8 mouse cellular contexts compared by ENCODE assay signal in genomic region chr5:8997513-8997895, GRCm38 (mm10). TPM values are rescaled to one million over a fixed set of nuclear protein-coding genes. Genes with fewer than 3 reads are reported as not detected.
DNase-seq lines count a peak whose midpoint lies in the region; ATAC-seq and TF ChIP-seq lines count a peak whose summit lies in the region.

No protein-coding gene starts in this region.

- H3K27me3 ChIP-seq in embryonic facial prominence, embryonic 14.5 days (replicated peaks; ENCODE audit: control insufficient read depth, insufficient read depth, low read length), result no peaks in the 10 kb centered on the region
- no peaks in the 10 kb centered on the region for H3K27me3 ChIP-seq in kidney, postnatal 0 days (ENCODE audit: insufficient read depth, low read length)
- H3K27me3 ChIP-seq in midbrain, postnatal 0 days (ENCODE audit: insufficient read depth, low read length), result no peaks in the 10 kb centered on the region

- TF ChIP-seq CTCF in layer of hippocampus, adult 2 months (conservative IDR thresholded peaks at IDR 0.05), result no peak; the same call in 1 of the 2 replicates
- no peak for TF ChIP-seq CTCF in kidney, postnatal 0 days (IDR thresholded peaks at IDR 0.05; ENCODE audit: low read depth)
- TF ChIP-seq CTCF in midbrain, postnatal 0 days (IDR thresholded peaks at IDR 0.05), result no peak

- DNase-seq in layer of hippocampus, adult 2 months (ENCODE audit: low spot score in 2 of 2), result no peak
- DNase-seq in layer of hippocampus, adult 18-20 months (ENCODE audit: low spot score in 2 of 2), result no peak
- no peak for DNase-seq in embryonic facial prominence, embryonic 14.5 days (ENCODE audit: low spot score)
- no peak for DNase-seq in kidney, postnatal 0 days (ENCODE audit: low spot score)
- no peak for DNase-seq in midbrain, postnatal 0 days (ENCODE audit: low spot score)
- DNase-seq in left cerebral cortex, postnatal 25 days (ENCODE audit: low spot score in 2 of 2), result no peak
- no peak for DNase-seq in left cerebral cortex, postnatal 10 days (ENCODE audit: extremely low spot score in 1 of 2, low spot score in 2 of 2)
- DNase-seq in urinary bladder, postnatal 10 days (ENCODE audit: low spot score), result no peak

- H3K9me3 ChIP-seq in embryonic facial prominence, embryonic 14.5 days (ENCODE audit: control insufficient read depth, low read length), result no peaks in the 10 kb centered on the region
- H3K9me3 ChIP-seq in kidney, postnatal 0 days (replicated peaks; ENCODE audit: low read length), result no peaks in the 10 kb centered on the region
- H3K9me3 ChIP-seq in midbrain, postnatal 0 days (ENCODE audit: low read length), result no peaks in the 10 kb centered on the region

- H3K4me1 ChIP-seq in embryonic facial prominence, embryonic 14.5 days (ENCODE audit: control insufficient read depth, insufficient read depth, low read length), result peaks cover 7% of the 10 kb centered on the region; the same call in 1 of the 2 replicates
- H3K4me1 ChIP-seq in kidney, postnatal 0 days (replicated peaks; ENCODE audit: insufficient read depth, low read length), result 0 out of 2 replicates have a peak, but pooled peaks cover 3% of the 10 kb centered on the region
- no peaks in the 10 kb centered on the region for H3K4me1 ChIP-seq in midbrain, postnatal 0 days (ENCODE audit: insufficient read depth, low read length)

- H3K36me3 ChIP-seq in embryonic facial prominence, embryonic 14.5 days (ENCODE audit: control insufficient read depth, insufficient read depth, low read length), result peaks cover 13% of the 10 kb centered on the region
- no peaks in the 10 kb centered on the region for H3K36me3 ChIP-seq in kidney, postnatal 0 days (ENCODE audit: insufficient read depth, low read length)
- no peaks in the 10 kb centered on the region for H3K36me3 ChIP-seq in midbrain, postnatal 0 days (ENCODE audit: insufficient read depth, low read length)

- intact Hi-C loops in left cerebral cortex, postnatal 25 days (cut with DNase I), result loop anchor here (1.0 to 10.0 kb wide), 3 partner anchors 105 to 375 kb away; partner anchors contain the start of genes 9330182L06Rik, Rundc3b and Tmem243
- intact Hi-C loops in left cerebral cortex, postnatal 10 days (cut with DNase I), result no loop called here

- 6% methylated on average over 8 of the region's 8 CpGs for WGBS in embryonic facial prominence, embryonic 14.5 days
- 5% methylated on average over 8 of the region's 8 CpGs for WGBS in kidney, postnatal 0 days
- WGBS in midbrain, postnatal 0 days, result 4% methylated on average over 8 of the region's 8 CpGs

- H3K27ac ChIP-seq in layer of hippocampus, adult 2 months, result peak overlapping the region; percentile 96
- H3K27ac ChIP-seq in embryonic facial prominence, embryonic 14.5 days (replicated peaks; ENCODE audit: low read depth, low read length), result peak overlapping the region; percentile 88
- peak overlapping the region; percentile 92 for H3K27ac ChIP-seq in kidney, postnatal 0 days
- peak overlapping the region; percentile 77 for H3K27ac ChIP-seq in midbrain, postnatal 0 days (ENCODE audit: low read depth, low read length)

- H3K4me3 ChIP-seq in layer of hippocampus, adult 2 months, result peak overlapping the region; percentile 89
- peak overlapping the region; percentile 72 for H3K4me3 ChIP-seq in embryonic facial prominence, embryonic 14.5 days (ENCODE audit: low read depth, low read length)
- peak overlapping the region; percentile 79 for H3K4me3 ChIP-seq in kidney, postnatal 0 days (replicated peaks; ENCODE audit: low read depth, low read length)
- H3K4me3 ChIP-seq in midbrain, postnatal 0 days (ENCODE audit: low read depth, low read length), result peak overlapping the region; percentile 79

- H3K4me2 ChIP-seq in embryonic facial prominence, embryonic 14.5 days (ENCODE audit: low read depth, low read length), result peak overlapping the region; percentile 70
- H3K4me2 ChIP-seq in kidney, postnatal 0 days (ENCODE audit: low read length), result peak overlapping the region; percentile 84
- peak overlapping the region; percentile 72 for H3K4me2 ChIP-seq in midbrain, postnatal 0 days (ENCODE audit: low read depth, low read length, poor library complexity, severe bottlenecking)

- ATAC-seq in embryonic facial prominence, embryonic 14.5 days (ENCODE audit: low read depth), result peak; percentile 5
- peak; percentile 47 for ATAC-seq in kidney, postnatal 0 days (replicated peaks; ENCODE audit: low FRiP score, low read depth)
- ATAC-seq in midbrain, postnatal 0 days (ENCODE audit: low FRiP score), result peak; percentile 21

- peak overlapping the region; percentile 84 for H3K9ac ChIP-seq in embryonic facial prominence, embryonic 14.5 days (ENCODE audit: low read depth, low read length)
- peak overlapping the region; percentile 86; the same call in 1 of the 2 replicates for H3K9ac ChIP-seq in kidney, postnatal 0 days (ENCODE audit: low read depth, low read length)
- H3K9ac ChIP-seq in midbrain, postnatal 0 days (replicated peaks; ENCODE audit: low read length, poor library complexity, severe bottlenecking), result peak overlapping the region; percentile 75

RNA-seq across cellular contexts. Expression of gene Crot, which starts 0.4 kb away (rescaled TPM):
- 10 to 100 TPM; 22.5 to 27.4 TPM for total RNA-seq in layer of hippocampus, adult 2 months (2021)
- 10 to 100 TPM; 24.1 to 26.5 TPM for total RNA-seq in layer of hippocampus, adult 18-20 months (2021)
- polyA plus RNA-seq in embryonic facial prominence, embryonic 14.5 days (2014; fragmentation: Nextera tagmentation; extraction: Ambion mirVana), result 37.0 and 37.6 TPM in 2 replicates
- polyA plus RNA-seq in kidney, postnatal 0 days (2015; fragmentation: Nextera tagmentation; extraction: Ambion mirVana), result 70.0 and 72.9 TPM in 2 replicates
- 16.1 and 19.1 TPM in 2 replicates for total RNA-seq in midbrain, postnatal 0 days (2014; rRNA removed)
- polyA plus RNA-seq in midbrain, postnatal 0 days (2015; fragmentation: Nextera tagmentation; extraction: Ambion mirVana), result 19.1 and 19.8 TPM in 2 replicates
- total RNA-seq in left cerebral cortex, postnatal 25 days (2021), result 10 to 100 TPM; 28.2 to 29.2 TPM
- 10 to 100 TPM; 17.5 to 21.3 TPM for total RNA-seq in left cerebral cortex, postnatal 10 days (2021)
